Mouse (Mus musculus): ENCODE measurements at regions not wholly inside any gene's neighbourhood (a gene's known extent, or its start where the extent isn't known, plus 50 kb on each side); places are given as distances from the start of the nearest gene placed in this dataset.

GRCm38 (mm10) chr9:41895106-41895505 is 229.0 kb downstream of the Sorl1 start:
- no peak for TF ChIP-seq CTCF (IDR thresholded peaks at IDR 0.05; ENCODE audit: control insufficient read depth, insufficient read depth, low read length)
- TF ChIP-seq POLR2A (IDR thresholded peaks at IDR 0.05; ENCODE audit: borderline replicate concordance, control insufficient read depth, low read depth, low read length): no peak
